Mouse (Mus musculus) heart, embryonic 12.5 days (tissue): ENCODE results near the gene Anapc13. TPM values are rescaled to one million over a fixed set of nuclear protein-coding genes. Genes with fewer than 3 reads are reported as not detected.

Source experiments
- ATAC-seq: fragments of 200-750 bp; cut with Nextera tagmentation; 2 replicates; pipeline ENCODE4 v1.8.0; 2017; ENCODE audit warnings: moderate TSS enrichment, moderate library complexity; ENCODE audit not compliant: insufficient number of reproducible peaks, low FRiP score
- H3K27ac ChIP-seq: fragments of 300-500 bp; sonication (generic); 2 replicates; pipeline ENCODE4 v1.5.1; 2016; ENCODE audit warnings: mild to moderate bottlenecking, moderate library complexity; ENCODE audit not compliant: poor library complexity, severe bottlenecking
- H3K27me3 ChIP-seq: fragments of 300-500 bp; sonication (generic); replicated peaks from 2 replicates; pipeline ENCODE4 v1.6.1; 2016; ENCODE audit warnings: mild to moderate bottlenecking, moderate library complexity
- H3K36me3 ChIP-seq: fragments of 300-500 bp; sonication (generic); 2 replicates; pipeline ENCODE4 v1.6.1; 2016; ENCODE audit warnings: mild to moderate bottlenecking, moderate library complexity
- H3K4me1 ChIP-seq: fragments of 300-500 bp; sonication (generic); replicated peaks from 2 replicates; pipeline ENCODE4 v1.6.1; 2016; ENCODE audit warnings: mild to moderate bottlenecking
- H3K4me2 ChIP-seq: fragments of 300-500 bp; sonication (generic); 2 replicates; pipeline ENCODE4 v1.6.1; 2016; ENCODE audit warnings: mild to moderate bottlenecking, moderate library complexity
- H3K4me3 ChIP-seq: fragments of 300-500 bp; sonication (generic); 2 replicates; pipeline ENCODE4 v1.5.1; 2016; ENCODE audit warnings: mild to moderate bottlenecking
- H3K9ac ChIP-seq: fragments of 300-500 bp; sonication (generic); 2 replicates; pipeline ENCODE4 v1.6.1; 2016; ENCODE audit warnings: mild to moderate bottlenecking, moderate library complexity
- H3K9me3 ChIP-seq: fragments of 300-500 bp; sonication (generic); replicated peaks from 2 replicates; pipeline ENCODE4 v1.6.1; 2016; ENCODE audit warnings: mild to moderate bottlenecking, moderate library complexity
- WGBS: fragments of 180-500 bp; shearing (Covaris S2); methylation state at CpG from one replicate; pipeline ENCODE4 v1.1.7; 2016; 5-methylcytosine and 5-hydroxymethylcytosine counted together
- polyA plus RNA-seq: library from polyadenylated mRNA; unstranded; fragments of >200 nt; fragmentation: Nextera tagmentation; extraction: Ambion mirVana; gene quantifications from 2 replicates; pipeline ENCODE4 v1.2.1, GENCODE M21; 2016

The Anapc13 gene
- polyA plus RNA-seq, 1 experiment from 2014 or later = 227 TPM

DNA sequence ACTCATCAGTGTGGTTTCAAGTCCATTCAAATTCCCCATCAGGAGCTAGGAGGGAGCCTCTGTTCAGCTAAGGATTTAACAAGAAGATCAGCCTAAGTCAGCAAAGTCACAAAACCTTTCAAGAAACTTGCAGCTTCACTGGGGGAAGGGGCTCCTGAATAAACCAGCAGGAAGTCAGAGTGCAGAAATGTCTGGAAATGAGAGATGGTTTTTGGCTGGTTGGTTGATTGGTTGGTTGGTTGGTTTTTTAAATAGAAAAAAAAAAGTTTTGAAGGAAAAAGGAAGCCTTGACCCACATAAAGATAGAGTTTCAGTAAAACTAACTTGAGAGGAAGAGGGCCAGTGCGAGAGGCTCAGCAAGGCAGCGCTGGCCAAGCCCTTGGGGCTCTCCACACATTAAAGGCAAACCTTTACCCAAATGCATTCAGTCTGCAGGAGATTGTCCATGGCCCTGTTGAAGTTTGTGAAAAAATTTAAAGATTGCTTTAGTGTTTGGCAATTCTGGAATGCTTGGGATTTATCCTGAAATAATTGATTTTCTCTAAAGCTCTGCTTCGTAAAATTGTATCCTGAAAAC, 19.1 kb downstream of the Anapc13 start:
- Histone ChIP-seq H3K4me1 (peaks cover 30% of the 10 kb centered on the region), H3K9ac (no peak overlapping the region), H3K36me3 (no peaks in the 10 kb centered on the region), H3K27ac (no peak overlapping the region), H3K9me3 (no peaks in the 10 kb centered on the region), H3K27me3 (no peaks in the 10 kb centered on the region), H3K4me3 (no peak overlapping the region), H3K4me2 (no peak overlapping the region)
- no peak for ATAC-seq
- 83% methylated on average over 3 of the region's 3 CpGs for WGBS

- Histone ChIP-seq H3K9ac (no peak overlapping the region), H3K4me3 (no peak overlapping the region), H3K4me2 (no peak overlapping the region), H3K36me3 (no peaks in the 10 kb centered on the region), H3K27me3 (no peaks in the 10 kb centered on the region), H3K9me3 (no peaks in the 10 kb centered on the region), H3K4me1 (peaks cover 25% of the 10 kb centered on the region), H3K27ac (no peak overlapping the region)
- 74% methylated on average over 6 of the region's 6 CpGs for WGBS
- no peak for ATAC-seq
Observed at GRCm38 (mm10) chr9:102647010-102647409, 20.9 kb downstream of the Anapc13 start.

GRCm38 (mm10) chr9:102649917-102650527, 23.9 kb downstream of the Anapc13 start:
- no peak for ATAC-seq

GRCm38 (mm10) chr9:102650637-102651036, 24.5 kb downstream of the Anapc13 start:
- Histone ChIP-seq H3K4me1 (0 out of 2 replicates have a peak, but pooled peaks cover 3% of the 10 kb centered on the region), H3K4me3 (no peak overlapping the region), H3K27ac (no peak overlapping the region)

More at GRCm38 (mm10) chr9:102649917-102650527, 23.9 kb downstream of the Anapc13 start:
- Histone ChIP-seq H3K9ac (no peak overlapping the region), H3K4me1 (peaks cover 4% of the 10 kb centered on the region; the same call in 1 of the 2 replicates), H3K9me3 (0 out of 2 replicates have a peak, but pooled peaks cover 3% of the 10 kb centered on the region), H3K27me3 (no peaks in the 10 kb centered on the region), H3K4me3 (no peak overlapping the region), H3K36me3 (no peaks in the 10 kb centered on the region), H3K27ac (no peak overlapping the region), H3K4me2 (no peak overlapping the region)
- WGBS = 68% methylated on average over 17 of the region's 17 CpGs

DNA sequence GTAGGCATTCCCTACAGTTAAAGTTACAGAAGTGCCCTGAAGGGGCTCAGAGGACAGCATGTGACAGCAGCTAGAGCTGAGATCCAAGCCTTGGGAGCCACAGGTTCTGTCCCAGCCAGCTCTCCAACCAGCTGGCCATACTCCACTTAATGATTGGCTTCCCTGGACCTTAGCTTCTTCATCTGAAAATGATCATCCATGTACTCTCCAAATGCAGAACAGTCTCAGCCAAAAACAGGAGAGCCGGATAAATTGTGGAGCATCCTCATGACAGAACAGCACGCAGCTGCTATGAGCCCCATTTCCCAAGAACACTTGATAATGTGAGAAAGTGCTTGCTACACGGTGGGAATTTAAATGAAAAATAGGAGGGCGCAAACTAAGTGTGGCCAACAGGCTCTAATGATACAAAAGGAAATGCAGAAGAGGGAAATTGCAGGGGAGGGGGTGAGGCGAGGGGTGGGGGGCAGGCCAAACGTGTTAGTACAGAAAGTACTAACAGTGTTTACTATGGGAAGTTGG, 25.2 kb downstream of the Anapc13 start:
- Histone ChIP-seq H3K4me3 (no peak overlapping the region), H3K9me3 (0 out of 2 replicates have a peak, but pooled peaks cover 3% of the 10 kb centered on the region)

More at GRCm38 (mm10) chr9:102650637-102651036, 24.5 kb downstream of the Anapc13 start:
- Histone ChIP-seq H3K9ac (no peak overlapping the region), H3K27me3 (no peaks in the 10 kb centered on the region), H3K9me3 (0 out of 2 replicates have a peak, but pooled peaks cover 3% of the 10 kb centered on the region), H3K4me2 (no peak overlapping the region), H3K36me3 (no peaks in the 10 kb centered on the region)
- 30% methylated on average over 7 of the region's 7 CpGs for WGBS
- ATAC-seq = no peak

GRCm38 (mm10) chr9:102656355-102657095, 30.4 kb downstream of the Anapc13 start:
- H3K9ac ChIP-seq = no peak overlapping the region
- no peaks in the 10 kb centered on the region for H3K36me3 ChIP-seq
- H3K4me1 ChIP-seq = peaks cover 9% of the 10 kb centered on the region; the same call in 1 of the 2 replicates
- ATAC-seq = no peak
- WGBS = 56% methylated on average over 8 of the region's 8 CpGs
- H3K4me2 ChIP-seq = no peak overlapping the region
- no peak overlapping the region for H3K4me3 ChIP-seq
- H3K27me3 ChIP-seq = no peaks in the 10 kb centered on the region
- H3K9me3 ChIP-seq = 0 out of 2 replicates have a peak, but pooled peaks cover 3% of the 10 kb centered on the region
- H3K27ac ChIP-seq = no peak overlapping the region

More for the DNA sequence above, 25.2 kb downstream of the Anapc13 start:
- Histone ChIP-seq H3K27ac (no peak overlapping the region), H3K4me1 (0 out of 2 replicates have a peak, but pooled peaks cover 3% of the 10 kb centered on the region), H3K36me3 (no peaks in the 10 kb centered on the region), H3K27me3 (no peaks in the 10 kb centered on the region), H3K4me2 (no peak overlapping the region), H3K9ac (no peak overlapping the region)
- WGBS = 47% methylated on average over 6 of the region's 6 CpGs
- no peak for ATAC-seq

DNA sequence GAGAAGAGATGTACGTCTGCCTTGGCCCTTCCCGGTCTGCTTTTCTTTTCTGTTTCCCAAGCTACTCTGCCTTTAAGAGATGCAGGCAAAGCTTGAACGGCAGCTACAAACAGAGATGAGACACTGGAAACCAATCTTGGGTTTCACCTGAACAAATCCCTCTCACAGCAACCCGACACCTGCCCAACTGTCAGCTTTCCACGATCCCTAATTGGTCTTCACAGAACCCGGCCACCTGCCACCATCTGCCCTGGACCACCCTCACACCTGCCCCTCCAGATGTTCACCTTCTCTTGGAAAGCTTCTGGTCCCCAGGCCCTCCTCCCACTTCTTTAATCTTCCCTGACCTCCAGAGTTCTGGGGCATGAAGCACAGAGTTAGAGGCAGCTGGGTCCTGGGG, 42.0 kb downstream of the Anapc13 start:
- 57% methylated on average over 6 of the region's 6 CpGs for WGBS
- Histone ChIP-seq H3K27ac (no peak overlapping the region), H3K4me2 (no peak overlapping the region), H3K36me3 (no peaks in the 10 kb centered on the region), H3K27me3 (no peaks in the 10 kb centered on the region), H3K4me1 (peaks cover 6% of the 10 kb centered on the region), H3K9me3 (no peaks in the 10 kb centered on the region), H3K9ac (no peak overlapping the region), H3K4me3 (no peak overlapping the region)
- ATAC-seq = no peak

DNA sequence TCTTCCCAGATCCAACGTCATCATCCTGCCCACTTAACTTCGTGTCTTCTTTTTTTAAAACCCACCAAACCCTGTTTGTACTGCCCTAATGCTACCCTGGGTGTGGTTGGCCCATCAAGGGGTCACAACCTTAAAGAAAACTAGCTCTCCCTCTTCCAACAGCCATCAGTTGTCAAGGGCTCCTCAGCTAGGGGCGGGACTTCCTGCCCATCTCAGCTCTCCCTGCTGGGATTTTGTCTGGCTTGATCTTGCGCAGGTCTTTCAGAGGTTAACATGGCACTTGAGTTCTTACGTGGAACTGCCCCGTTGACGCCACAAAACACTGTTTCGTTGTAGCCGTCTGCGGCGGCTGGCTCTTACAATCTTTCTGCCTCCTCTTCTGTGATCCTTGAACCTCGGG, 42.8 kb downstream of the Anapc13 start:
- H3K4me1 ChIP-seq = peaks cover 11% of the 10 kb centered on the region
- no peak for ATAC-seq
- H3K4me2 ChIP-seq = no peak overlapping the region
- no peaks in the 10 kb centered on the region for H3K27me3 ChIP-seq
- H3K9me3 ChIP-seq = no peaks in the 10 kb centered on the region
- no peak overlapping the region for H3K9ac ChIP-seq
- H3K36me3 ChIP-seq = no peaks in the 10 kb centered on the region
- H3K27ac ChIP-seq = no peak overlapping the region
- H3K4me3 ChIP-seq = no peak overlapping the region
- 84% methylated on average over 12 of the region's 12 CpGs for WGBS

- no peaks in the 10 kb centered on the region for H3K36me3 ChIP-seq
- ATAC-seq = no peak
- WGBS = 52% methylated on average over 7 of the region's 7 CpGs
- no peak overlapping the region for H3K4me3 ChIP-seq
- no peak overlapping the region for H3K9ac ChIP-seq
- peaks cover 37% of the 10 kb centered on the region for H3K4me1 ChIP-seq
- H3K27me3 ChIP-seq = no peaks in the 10 kb centered on the region
- H3K9me3 ChIP-seq = no peaks in the 10 kb centered on the region
- H3K4me2 ChIP-seq = no peak overlapping the region
- no peak overlapping the region for H3K27ac ChIP-seq
Observed at GRCm38 (mm10) chr9:102673381-102673780, 47.3 kb downstream of the Anapc13 start.

- H3K27ac ChIP-seq = no peak overlapping the region
- 36% methylated on average over 5 of the region's 5 CpGs for WGBS
- peaks cover 37% of the 10 kb centered on the region for H3K4me1 ChIP-seq
- H3K4me3 ChIP-seq = no peak overlapping the region
- no peaks in the 10 kb centered on the region for H3K9me3 ChIP-seq
- no peak overlapping the region for H3K4me2 ChIP-seq
- H3K9ac ChIP-seq = no peak overlapping the region
- no peak for ATAC-seq
- H3K27me3 ChIP-seq = no peaks in the 10 kb centered on the region
- no peaks in the 10 kb centered on the region for H3K36me3 ChIP-seq
Observed at GRCm38 (mm10) chr9:102675922-102676321, 49.8 kb downstream of the Anapc13 start.

DNA sequence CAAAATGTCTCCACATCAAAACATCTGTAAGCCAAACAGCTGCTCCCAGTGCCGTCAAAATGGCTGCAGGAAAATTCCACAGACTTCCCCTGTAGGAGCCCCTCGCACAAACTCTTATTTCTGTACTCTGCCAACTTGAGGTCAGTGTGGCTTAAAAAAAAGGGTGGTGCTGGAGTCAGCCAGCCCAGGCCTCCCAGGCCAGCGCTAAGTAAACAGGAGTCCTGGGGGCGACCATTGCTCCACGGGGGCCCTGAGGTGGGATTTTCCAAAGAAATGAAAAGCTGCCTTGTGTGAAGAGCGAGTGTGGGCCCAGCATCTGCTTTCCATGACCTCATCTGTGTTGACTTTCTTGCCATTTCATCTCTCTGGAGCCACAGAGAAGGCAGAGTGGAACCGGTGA, 55.4 kb downstream of the Anapc13 start:
- H3K4me3 ChIP-seq = no peak overlapping the region
- H3K27me3 ChIP-seq = no peaks in the 10 kb centered on the region
- peaks cover 14% of the 10 kb centered on the region for H3K4me1 ChIP-seq
- H3K4me2 ChIP-seq = no peak overlapping the region
- WGBS = 36% methylated on average over 7 of the region's 7 CpGs
- no peak overlapping the region for H3K9ac ChIP-seq
- no peak overlapping the region for H3K27ac ChIP-seq
- no peaks in the 10 kb centered on the region for H3K36me3 ChIP-seq
- no peak for ATAC-seq
- H3K9me3 ChIP-seq = no peaks in the 10 kb centered on the region
